Mouse (Mus musculus) neural tube, embryonic 13.5 days (tissue): ENCODE measurements around the gene Mindy3. TPM values are rescaled to one million over a fixed set of nuclear protein-coding genes. Genes with fewer than 3 reads are reported as not detected.

Experiments used
- ATAC-seq: fragments of 200-750 bp; cut with Nextera tagmentation; 2 replicates; pipeline ENCODE4 v1.8.0; 2017; ENCODE audit warnings: low read depth, mild to moderate bottlenecking, moderate TSS enrichment, moderate library complexity
- H3K27ac ChIP-seq: fragments of 300-500 bp; sonication (generic); replicated peaks from 2 replicates; pipeline ENCODE4 v1.5.1; 2015; ENCODE audit warnings: moderate library complexity, mild to moderate bottlenecking, inconsistent platforms
- H3K27me3 ChIP-seq: fragments of 300-500 bp; sonication (generic); 2 replicates; pipeline ENCODE4 v1.6.1; 2015; ENCODE audit warnings: mild to moderate bottlenecking, inconsistent platforms
- H3K36me3 ChIP-seq: fragments of 300-500 bp; sonication (generic); 2 replicates; pipeline ENCODE4 v1.6.1; 2015; ENCODE audit warnings: mild to moderate bottlenecking, inconsistent platforms
- H3K4me1 ChIP-seq: fragments of 300-500 bp; sonication (generic); replicated peaks from 2 replicates; pipeline ENCODE4 v1.6.1; 2015; ENCODE audit warnings: inconsistent platforms
- H3K4me2 ChIP-seq: fragments of 300-500 bp; sonication (generic); 2 replicates; pipeline ENCODE4 v1.6.1; 2015; ENCODE audit warnings: inconsistent platforms, mild to moderate bottlenecking, moderate library complexity
- H3K4me3 ChIP-seq: fragments of 300-500 bp; sonication (generic); 2 replicates; pipeline ENCODE4 v1.5.1; 2015; ENCODE audit warnings: mild to moderate bottlenecking, inconsistent platforms
- H3K9ac ChIP-seq: fragments of 300-500 bp; sonication (generic); 2 replicates; pipeline ENCODE4 v1.6.1; 2015; ENCODE audit warnings: moderate library complexity, mild to moderate bottlenecking, inconsistent platforms
- H3K9me3 ChIP-seq: fragments of 300-500 bp; sonication (generic); 2 replicates; pipeline ENCODE4 v1.6.1; 2016; ENCODE audit warnings: inconsistent platforms
- WGBS: fragments of 180-500 bp; shearing (Covaris S2); methylation state at CpG from one replicate; pipeline ENCODE4 v1.1.7; 2015; 5-methylcytosine and 5-hydroxymethylcytosine counted together
- polyA plus RNA-seq: library from polyadenylated mRNA; unstranded; fragments of >200 nt; fragmentation: Nextera tagmentation; extraction: Ambion mirVana; gene quantifications from 2 replicates; pipeline ENCODE4 v1.2.1, GENCODE M21; 2015

Gene Mindy3
- polyA plus RNA-seq, 1 experiment from 2014 or later: 67.6 TPM

- 86% methylated on average over 1 of the region's 1 CpGs for WGBS
- no peaks in the 10 kb centered on the region for H3K4me1 ChIP-seq
- no peaks in the 10 kb centered on the region for H3K27me3 ChIP-seq
- no peak overlapping the region for H3K4me3 ChIP-seq
- H3K9ac ChIP-seq: no peak overlapping the region
- peaks cover 4% of the 10 kb centered on the region; the same call in 1 of the 2 replicates for H3K36me3 ChIP-seq
- H3K9me3 ChIP-seq: no peaks in the 10 kb centered on the region
- ATAC-seq: no peak
- no peak overlapping the region for H3K4me2 ChIP-seq
- H3K27ac ChIP-seq: no peak overlapping the region
These were observed 51.3 kb downstream of the Mindy3 start for GRCm38 (mm10) chr2:12368016-12368415.

GRCm38 (mm10) chr2:12361310-12361709 lies 58.0 kb downstream of the Mindy3 start:
- no peaks in the 10 kb centered on the region for H3K4me1 ChIP-seq
- H3K27me3 ChIP-seq: no peaks in the 10 kb centered on the region
- H3K4me2 ChIP-seq: no peak overlapping the region
- peaks cover 42% of the 10 kb centered on the region for H3K36me3 ChIP-seq
- H3K9ac ChIP-seq: no peak overlapping the region
- no peak for ATAC-seq
- H3K9me3 ChIP-seq: no peaks in the 10 kb centered on the region
- no peak overlapping the region for H3K4me3 ChIP-seq
- 80% methylated on average over 1 of the region's 1 CpGs for WGBS
- no peak overlapping the region for H3K27ac ChIP-seq

GRCm38 (mm10) chr2:12354837-12355236 lies 64.4 kb downstream of the Mindy3 start:
- WGBS: 93% methylated on average over 5 of the region's 5 CpGs

GRCm38 (mm10) chr2:12348914-12349313 lies 70.4 kb downstream of the Mindy3 start:
- Histone ChIP-seq H3K4me2 (no peak overlapping the region), H3K27me3 (no peaks in the 10 kb centered on the region), H3K36me3 (peaks cover 12% of the 10 kb centered on the region), H3K27ac (no peak overlapping the region), H3K9me3 (no peaks in the 10 kb centered on the region), H3K4me3 (no peak overlapping the region), H3K4me1 (no peaks in the 10 kb centered on the region), H3K9ac (no peak overlapping the region)
- ATAC-seq: no peak
- WGBS: 93% methylated on average over 2 of the region's 2 CpGs

More at GRCm38 (mm10) chr2:12354837-12355236, 64.4 kb downstream of the Mindy3 start:
- Histone ChIP-seq H3K4me2 (no peak overlapping the region), H3K27ac (no peak overlapping the region), H3K9me3 (no peaks in the 10 kb centered on the region), H3K27me3 (no peaks in the 10 kb centered on the region), H3K4me3 (no peak overlapping the region), H3K36me3 (peaks cover 43% of the 10 kb centered on the region), H3K4me1 (no peaks in the 10 kb centered on the region), H3K9ac (no peak overlapping the region)
- ATAC-seq: no peak

- 67% methylated on average over 2 of the region's 2 CpGs for WGBS
- no peak overlapping the region for H3K4me3 ChIP-seq
- no peak for ATAC-seq
- no peaks in the 10 kb centered on the region for H3K36me3 ChIP-seq
- no peak overlapping the region for H3K4me2 ChIP-seq
- H3K27ac ChIP-seq: no peak overlapping the region
- H3K4me1 ChIP-seq: peaks cover 23% of the 10 kb centered on the region
- H3K9me3 ChIP-seq: no peaks in the 10 kb centered on the region
- H3K9ac ChIP-seq: no peak overlapping the region
- no peaks in the 10 kb centered on the region for H3K27me3 ChIP-seq
These were observed 87.3 kb downstream of the Mindy3 start for GRCm38 (mm10) chr2:12331962-12332361.

- no peak for ATAC-seq
- H3K9me3 ChIP-seq: no peaks in the 10 kb centered on the region
- no peak overlapping the region for H3K4me2 ChIP-seq
- no peak overlapping the region for H3K9ac ChIP-seq
- H3K27me3 ChIP-seq: no peaks in the 10 kb centered on the region
- no peak overlapping the region for H3K4me3 ChIP-seq
- H3K36me3 ChIP-seq: no peaks in the 10 kb centered on the region
- peaks cover 24% of the 10 kb centered on the region for H3K4me1 ChIP-seq
- WGBS: 68% methylated on average over 2 of the region's 2 CpGs
- no peak overlapping the region for H3K27ac ChIP-seq
These were observed 89.7 kb downstream of the Mindy3 start for GRCm38 (mm10) chr2:12329620-12330019.

GRCm38 (mm10) chr2:12329068-12329407 lies 90.2 kb downstream of the Mindy3 start:
- no peak overlapping the region for H3K9ac ChIP-seq

GRCm38 (mm10) chr2:12328355-12329067 lies 90.8 kb downstream of the Mindy3 start:
- Histone ChIP-seq H3K4me1 (peaks cover 24% of the 10 kb centered on the region), H3K4me2 (peak overlapping the region; percentile 59), H3K27me3 (no peaks in the 10 kb centered on the region), H3K9ac (peak overlapping the region; percentile 44; the same call in 1 of the 2 replicates), H3K4me3 (peak overlapping the region; percentile 33), H3K36me3 (no peaks in the 10 kb centered on the region), H3K27ac (peak overlapping the region; percentile 74), H3K9me3 (no peaks in the 10 kb centered on the region)
- WGBS: 3% methylated on average over 8 of the region's 8 CpGs
- ATAC-seq: peak; percentile 89

More at GRCm38 (mm10) chr2:12329068-12329407, 90.2 kb downstream of the Mindy3 start:
- 7% methylated on average over 5 of the region's 5 CpGs for WGBS
- H3K9me3 ChIP-seq: no peaks in the 10 kb centered on the region
- H3K4me1 ChIP-seq: peaks cover 24% of the 10 kb centered on the region
- peak; percentile 22; the same call in 1 of the 2 replicates for ATAC-seq
- H3K4me2 ChIP-seq: peak overlapping the region; percentile 59
- H3K36me3 ChIP-seq: no peaks in the 10 kb centered on the region
- peak overlapping the region; percentile 33 for H3K4me3 ChIP-seq
- H3K27me3 ChIP-seq: no peaks in the 10 kb centered on the region
- H3K27ac ChIP-seq: peak overlapping the region; percentile 74

- Histone ChIP-seq H3K27ac (peak overlapping the region; percentile 74), H3K4me3 (peak overlapping the region; percentile 33), H3K4me2 (peak overlapping the region; percentile 59), H3K9ac (peak overlapping the region; percentile 44), H3K36me3 (no peaks in the 10 kb centered on the region), H3K4me1 (peaks cover 24% of the 10 kb centered on the region), H3K27me3 (no peaks in the 10 kb centered on the region), H3K9me3 (no peaks in the 10 kb centered on the region)
- ATAC-seq: peak; percentile 71
- 19% methylated on average over 11 of the region's 11 CpGs for WGBS
These were observed 91.4 kb downstream of the Mindy3 start for GRCm38 (mm10) chr2:12327691-12328354.

GRCm38 (mm10) chr2:12327216-12327615 lies 92.1 kb downstream of the Mindy3 start:
- Histone ChIP-seq H3K9ac (0 out of 2 replicates have a peak overlapping the region, but pooled peaks have one; percentile 18), H3K27me3 (no peaks in the 10 kb centered on the region)

GRCm38 (mm10) chr2:12325868-12326267 lies 93.4 kb downstream of the Mindy3 start:
- ATAC-seq: no peak
- H3K27me3 ChIP-seq: no peaks in the 10 kb centered on the region
- peaks cover 24% of the 10 kb centered on the region for H3K4me1 ChIP-seq
- H3K4me3 ChIP-seq: no peak overlapping the region
- H3K9me3 ChIP-seq: no peaks in the 10 kb centered on the region
- WGBS: 92% methylated on average over 2 of the region's 2 CpGs
- H3K36me3 ChIP-seq: no peaks in the 10 kb centered on the region
- no peak overlapping the region for H3K27ac ChIP-seq
- H3K4me2 ChIP-seq: no peak overlapping the region
- H3K9ac ChIP-seq: no peak overlapping the region

More at GRCm38 (mm10) chr2:12327216-12327615, 92.1 kb downstream of the Mindy3 start:
- Histone ChIP-seq H3K36me3 (no peaks in the 10 kb centered on the region), H3K27ac (peak overlapping the region; percentile 74), H3K4me1 (peaks cover 24% of the 10 kb centered on the region), H3K9me3 (no peaks in the 10 kb centered on the region), H3K4me3 (peak overlapping the region; percentile 33), H3K4me2 (peak overlapping the region; percentile 59)
- ATAC-seq: peak; percentile 27
- 7% methylated on average over 10 of the region's 10 CpGs for WGBS

GRCm38 (mm10) chr2:12325417-12325816 lies 93.9 kb downstream of the Mindy3 start:
- ATAC-seq: no peak
- WGBS: 87% methylated on average over 6 of the region's 6 CpGs

More at GRCm38 (mm10) chr2:12325417-12325816, 93.9 kb downstream of the Mindy3 start:
- peaks cover 24% of the 10 kb centered on the region for H3K4me1 ChIP-seq
- H3K9me3 ChIP-seq: no peaks in the 10 kb centered on the region
- no peak overlapping the region for H3K4me3 ChIP-seq
- H3K9ac ChIP-seq: no peak overlapping the region
- no peak overlapping the region for H3K4me2 ChIP-seq
- H3K27ac ChIP-seq: no peak overlapping the region
- H3K27me3 ChIP-seq: no peaks in the 10 kb centered on the region
- no peaks in the 10 kb centered on the region for H3K36me3 ChIP-seq
